12 mouse cellular contexts compared by ENCODE assay signal in genomic region chr16:23286380-23287097, GRCm38 (mm10).
DNase-seq lines count a peak whose midpoint lies in the region; ATAC-seq lines count a peak whose summit lies in the region.
"Had no signal": no experiment of that assay in that cellular context is flagged by ENCODE, and none has a peak within 500 bp of the region (broad histone marks: within the 10 kb centered on the region; RNA-seq: fewer than 3 reads in every experiment).

No protein-coding gene starts in this region.

- H3K9ac ChIP-seq in hindbrain, embryonic 16.5 days (ENCODE audit: low read depth, low read length): no peak overlapping the region
- H3K9ac ChIP-seq in hindbrain, embryonic 14.5 days: no peak overlapping the region
- H3K9ac ChIP-seq: embryonic facial prominence, embryonic 15.5 days; forebrain, postnatal 0 days had no signal

- no peaks in the 10 kb centered on the region for H3K36me3 ChIP-seq in hindbrain, embryonic 16.5 days (ENCODE audit: control insufficient read depth, insufficient read depth, low read length)
- H3K36me3 ChIP-seq in hindbrain, embryonic 14.5 days (replicated peaks; ENCODE audit: control insufficient read depth, insufficient read depth): no peaks in the 10 kb centered on the region
- peaks cover 4% of the 10 kb centered on the region for H3K36me3 ChIP-seq in splenic B cell, adult 2 months (ENCODE audit: control insufficient read depth, insufficient read depth, low read length, poor library complexity, severe bottlenecking)
- H3K36me3 ChIP-seq: embryonic facial prominence, embryonic 15.5 days had no signal

- no peak overlapping the region for H3K4me2 ChIP-seq in hindbrain, embryonic 16.5 days (ENCODE audit: low read length)
- H3K4me2 ChIP-seq in hindbrain, embryonic 14.5 days (replicated peaks): no peak overlapping the region
- H3K4me2 ChIP-seq: embryonic facial prominence, embryonic 15.5 days had no signal

- no peaks in the 10 kb centered on the region for H3K9me3 ChIP-seq in hindbrain, embryonic 16.5 days (ENCODE audit: control insufficient read depth, low read length)
- H3K9me3 ChIP-seq in hindbrain, embryonic 14.5 days (ENCODE audit: control insufficient read depth, low read length): 0 out of 2 replicates have a peak, but pooled peaks cover 4% of the 10 kb centered on the region
- H3K9me3 ChIP-seq: embryonic facial prominence, embryonic 15.5 days; limb, embryonic 10.5 days had no signal

- WGBS in hindbrain, embryonic 16.5 days: 79% methylated on average over 11 of the region's 11 CpGs
- 87% methylated on average over 11 of the region's 11 CpGs for WGBS in hindbrain, embryonic 14.5 days

- H3K4me3 ChIP-seq in hindbrain, embryonic 16.5 days (ENCODE audit: low read length): no peak overlapping the region
- H3K4me3 ChIP-seq in hindbrain, embryonic 14.5 days (replicated peaks; ENCODE audit: low read length): no peak overlapping the region
- H3K4me3 ChIP-seq: embryonic facial prominence, embryonic 15.5 days; limb, embryonic 10.5 days had no signal

- DNase-seq in hindbrain, embryonic 14.5 days (ENCODE audit: low spot score): no peak
- DNase-seq in B cell, adult 2 months: peak; percentile 71 to 75
- peak; percentile 72 for DNase-seq in T-cell, adult 2 months (ENCODE audit: low spot score)
- peak; percentile 76 for DNase-seq in splenic B cell, adult 2 months (ENCODE audit: low read depth, low spot score)
- no peak for DNase-seq in ovary, postnatal 14 days (ENCODE audit: low spot score)
- DNase-seq: cerebellum, adult 9-10 months; forebrain, postnatal 0 days; kidney, adult 8-10 months had no signal

- no peaks in the 10 kb centered on the region for H3K27me3 ChIP-seq in hindbrain, embryonic 16.5 days (replicated peaks; ENCODE audit: control insufficient read depth, insufficient read depth, low read length)
- H3K27me3 ChIP-seq in hindbrain, embryonic 14.5 days (ENCODE audit: control insufficient read depth, insufficient read depth, low read length): no peaks in the 10 kb centered on the region
- no peaks in the 10 kb centered on the region for H3K27me3 ChIP-seq in splenic B cell, adult 2 months (ENCODE audit: control insufficient read depth, insufficient read depth, low read length, poor library complexity, severe bottlenecking)
- H3K27me3 ChIP-seq: embryonic facial prominence, embryonic 15.5 days had no signal

- H3K4me1 ChIP-seq in hindbrain, embryonic 16.5 days (ENCODE audit: control insufficient read depth, insufficient read depth, low read depth, low read length): no peaks in the 10 kb centered on the region; the same call in 1 of the 2 replicates
- no peaks in the 10 kb centered on the region; the same call in 1 of the 2 replicates for H3K4me1 ChIP-seq in hindbrain, embryonic 14.5 days (replicated peaks; ENCODE audit: control insufficient read depth, insufficient read depth, low read length)

- ATAC-seq in hindbrain, embryonic 16.5 days: peak; percentile 60
- no peak for ATAC-seq in hindbrain, embryonic 14.5 days (ENCODE audit: low FRiP score)
- no peak for ATAC-seq in granulocyte monocyte progenitor cell, adult 5-6 weeks (replicated peaks; ENCODE audit: poor library complexity, severe bottlenecking)
- ATAC-seq: forebrain, postnatal 0 days had no signal

- no peak overlapping the region for H3K27ac ChIP-seq in hindbrain, embryonic 16.5 days (ENCODE audit: low read depth, low read length)
- no peak overlapping the region for H3K27ac ChIP-seq in hindbrain, embryonic 14.5 days
- H3K27ac ChIP-seq: embryonic facial prominence, embryonic 15.5 days; limb, embryonic 10.5 days had no signal

Comparison
In these comparisons a context has a peak if more than half of its experiments do, and no peak if none do; other contexts are left out.
1. DNase-seq: peak in B cell, adult 2 months (2 of 2), T-cell, adult 2 months (single experiment) and splenic B cell, adult 2 months (single experiment); none in hindbrain, embryonic 14.5 days (single experiment) and ovary, postnatal 14 days (single experiment).